Mouse (Mus musculus): Measurements from ENCODE around the gene Rmnd5b.
"Not testable (repeated sequence)": the region's sequence is repeated elsewhere in the genome, so short reads cannot be mapped to it uniquely, and the experiment has no call there.

The Rmnd5b gene

DNA sequence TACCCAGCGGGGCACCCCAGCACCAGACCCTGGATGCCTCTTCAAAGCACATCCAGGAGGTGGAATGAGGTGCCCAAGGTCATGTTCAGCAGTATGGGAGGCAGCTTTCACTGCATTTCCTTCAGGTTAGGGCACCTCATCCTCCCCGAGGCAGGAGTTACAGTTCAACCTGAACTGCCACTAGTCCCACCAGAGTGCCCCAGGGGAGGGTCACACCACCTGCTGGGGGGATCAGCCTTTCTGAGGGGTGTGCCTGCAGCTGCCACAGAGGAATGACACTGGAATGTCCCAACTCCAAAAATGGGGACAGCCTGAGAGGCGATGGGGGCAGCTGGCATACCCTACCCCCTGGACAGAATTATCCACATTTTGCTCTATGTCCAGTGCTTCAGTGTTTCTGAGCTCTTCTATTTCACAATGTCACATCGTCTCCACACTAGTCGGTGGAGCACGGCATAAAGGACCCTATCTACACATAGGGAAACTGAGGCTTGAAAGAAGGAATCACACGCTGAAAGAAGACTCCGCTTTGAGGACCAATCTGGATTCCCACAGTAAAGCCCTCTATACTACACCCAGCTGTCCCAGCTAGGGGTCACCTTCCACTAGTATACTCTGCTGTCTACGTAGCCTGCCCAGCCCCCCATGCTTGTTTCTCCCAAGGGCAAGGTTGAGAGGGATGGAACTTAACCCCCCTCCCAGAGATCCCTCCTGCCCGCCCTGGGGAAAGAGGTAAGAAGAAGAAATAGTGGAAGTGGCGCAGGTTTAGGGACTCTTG is 13.6 kb upstream of the Rmnd5b start:
- DNase-seq, result no peak

DNA sequence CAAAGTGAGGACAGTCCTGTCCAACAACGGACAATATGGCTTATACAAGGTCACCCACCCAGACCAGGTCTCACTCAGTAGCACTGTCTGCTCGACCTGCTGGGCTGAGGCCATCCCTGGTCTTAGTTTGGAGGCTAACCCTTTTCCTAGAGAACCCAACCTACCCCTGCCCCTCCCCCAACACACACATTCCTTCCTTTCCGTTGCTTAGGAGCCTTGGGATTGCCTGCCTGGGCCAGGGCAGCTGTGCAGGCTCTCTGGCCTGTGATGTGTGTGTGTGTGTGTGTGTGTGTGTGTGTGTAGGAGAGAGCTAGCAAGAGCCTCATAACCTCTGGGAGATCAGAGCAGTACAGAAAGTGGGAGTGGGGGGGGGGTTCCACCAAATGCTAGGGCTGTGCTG is 12.9 kb upstream of the Rmnd5b start:
- no peak for DNase-seq

DNA sequence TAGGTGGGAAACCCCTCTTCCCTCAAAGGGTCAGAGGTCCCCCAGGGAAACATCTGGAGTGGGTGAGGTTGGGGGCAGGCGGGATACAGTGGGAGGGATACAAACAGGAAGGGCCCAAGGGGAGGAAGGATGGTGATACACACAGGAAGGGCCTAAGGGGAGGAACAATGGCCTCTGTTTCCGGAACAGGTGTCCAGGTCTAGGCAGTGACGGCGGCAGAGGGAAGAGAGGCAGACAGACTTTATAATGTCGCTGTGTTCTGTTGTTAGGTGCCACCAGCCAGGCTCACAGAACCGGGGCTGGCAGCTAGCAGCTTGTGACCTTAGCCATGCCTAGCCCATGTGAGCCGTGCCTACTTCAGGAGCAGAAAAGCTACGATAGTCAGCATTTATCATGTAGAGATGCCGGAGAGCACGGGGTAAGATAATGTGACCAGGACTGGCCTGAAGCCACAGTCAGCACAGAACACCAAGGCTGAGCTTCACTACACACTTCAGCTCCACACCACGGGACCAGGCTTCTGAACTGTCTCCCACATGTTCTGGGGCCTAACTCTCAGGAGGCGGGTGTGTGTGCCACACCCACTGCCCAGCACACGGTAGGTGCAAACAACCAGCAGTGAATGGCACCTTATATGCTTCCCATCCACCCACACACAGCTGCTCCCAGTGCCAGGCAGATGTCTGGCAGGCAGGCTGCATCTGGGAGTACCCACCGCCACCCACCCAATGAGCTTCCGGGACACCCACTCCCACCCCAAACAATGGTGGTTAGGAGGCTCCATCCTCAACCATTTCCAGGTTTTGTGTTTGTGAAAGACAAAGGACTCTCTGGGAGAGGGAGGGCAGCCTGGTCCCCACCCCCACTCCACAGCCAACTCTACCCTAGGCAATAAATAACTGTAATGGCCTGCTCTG is 11.3 kb upstream of the Rmnd5b start:
- peak; percentile 52 for DNase-seq

DNA sequence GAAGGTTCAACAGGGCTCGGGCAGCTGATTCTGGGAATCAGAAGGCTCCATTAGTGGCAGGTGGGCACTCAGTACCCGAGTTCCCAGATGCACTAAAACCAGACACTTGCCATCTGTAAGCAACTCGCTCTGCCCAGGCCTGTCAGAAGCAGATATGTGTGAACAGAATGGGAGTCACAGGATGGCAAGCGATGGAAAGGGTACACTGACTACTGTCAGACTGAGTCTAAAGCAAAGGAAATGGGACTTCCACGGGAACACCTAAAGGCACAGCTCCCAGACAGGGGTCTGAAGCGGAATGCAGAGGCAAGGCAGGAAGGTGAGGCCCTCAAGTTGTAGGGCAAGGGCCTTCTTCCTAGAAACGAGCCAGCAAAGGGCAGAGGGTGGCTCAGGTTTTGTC is 10.5 kb upstream of the Rmnd5b start:
- no peak for DNase-seq

DNA sequence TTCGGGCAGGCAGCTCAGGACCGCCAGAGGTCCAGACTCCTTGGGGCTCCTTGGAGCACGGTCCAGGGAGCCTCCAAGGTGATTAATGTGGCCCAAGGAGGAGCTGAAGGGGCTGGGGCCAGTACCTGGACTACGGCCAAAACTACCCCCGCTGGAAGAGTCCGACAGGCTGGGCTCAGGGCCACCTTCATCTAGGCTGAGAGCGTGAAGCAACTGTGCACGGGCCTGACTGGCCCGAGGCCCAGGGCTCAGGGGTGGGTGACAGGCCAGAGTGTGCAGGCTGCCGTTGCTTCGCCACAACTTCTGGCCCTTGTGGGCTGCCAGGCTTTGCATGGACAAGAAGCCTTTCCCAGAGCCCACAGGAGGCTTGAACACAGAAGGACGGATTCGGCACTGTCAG is 9.6 kb upstream of the Rmnd5b start:
- DNase-seq, result no peak

DNA sequence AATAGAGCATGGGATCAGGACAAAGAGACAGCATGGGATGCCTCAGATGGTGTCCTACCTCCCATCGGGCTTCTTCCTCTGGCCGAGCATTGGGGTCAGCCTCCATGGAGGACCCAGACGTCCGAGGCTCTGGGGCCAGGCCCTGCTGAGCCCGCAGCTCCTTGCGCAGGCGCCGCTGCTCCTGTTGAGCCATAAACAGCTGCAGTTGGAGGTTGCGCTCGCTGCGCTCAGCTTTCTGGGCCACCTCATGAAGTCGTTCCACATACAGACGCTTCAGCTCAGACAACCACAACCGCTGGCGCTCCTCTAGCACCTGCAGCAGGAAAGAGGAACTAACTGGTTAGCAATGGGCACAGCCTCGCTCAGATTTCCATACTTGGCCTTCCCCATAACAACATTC is 8.5 kb upstream of the Rmnd5b start:
- DNase-seq, result no peak

DNA sequence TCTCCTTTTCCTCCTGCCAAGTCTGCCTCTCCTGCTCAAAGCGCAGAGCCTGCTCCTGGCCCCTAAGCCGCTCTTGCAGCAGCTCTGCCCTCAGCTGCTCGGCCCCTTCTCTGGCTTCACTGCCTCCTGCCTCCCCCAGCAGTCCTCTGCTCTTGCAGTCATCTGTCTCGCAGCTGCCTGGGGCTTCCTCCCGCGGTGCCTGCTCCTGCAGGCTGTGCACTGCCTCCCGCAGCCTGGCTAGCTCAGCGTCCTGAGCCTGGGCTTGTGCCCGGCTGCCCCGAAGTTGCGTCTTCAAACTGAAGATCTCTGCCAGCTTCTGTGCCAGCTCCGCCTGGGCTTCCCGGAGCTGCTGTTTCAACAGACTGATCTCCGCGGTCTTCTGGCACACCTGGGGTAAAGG is 8.1 kb upstream of the Rmnd5b start:
- no peak for DNase-seq

DNA sequence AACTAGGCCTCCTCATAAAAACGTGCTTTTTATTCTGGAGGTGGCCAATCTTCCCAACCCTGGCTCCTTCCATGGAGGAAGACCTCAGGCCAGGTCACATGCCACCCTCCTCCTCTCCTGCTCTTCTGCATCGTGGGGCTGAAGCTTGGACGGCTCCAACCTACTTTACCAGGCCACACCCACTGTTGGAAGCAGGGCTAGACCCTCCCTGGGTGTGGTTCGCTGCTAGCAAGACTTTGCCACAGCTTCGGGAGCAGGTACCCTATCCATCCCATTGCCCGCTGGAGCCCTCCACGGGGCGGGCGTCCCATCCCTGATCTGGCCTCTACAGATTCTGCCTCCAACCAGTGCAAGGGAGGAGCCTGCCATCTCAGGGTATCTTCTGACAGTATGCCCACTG is 7.5 kb upstream of the Rmnd5b start:
- no peak for DNase-seq

DNA sequence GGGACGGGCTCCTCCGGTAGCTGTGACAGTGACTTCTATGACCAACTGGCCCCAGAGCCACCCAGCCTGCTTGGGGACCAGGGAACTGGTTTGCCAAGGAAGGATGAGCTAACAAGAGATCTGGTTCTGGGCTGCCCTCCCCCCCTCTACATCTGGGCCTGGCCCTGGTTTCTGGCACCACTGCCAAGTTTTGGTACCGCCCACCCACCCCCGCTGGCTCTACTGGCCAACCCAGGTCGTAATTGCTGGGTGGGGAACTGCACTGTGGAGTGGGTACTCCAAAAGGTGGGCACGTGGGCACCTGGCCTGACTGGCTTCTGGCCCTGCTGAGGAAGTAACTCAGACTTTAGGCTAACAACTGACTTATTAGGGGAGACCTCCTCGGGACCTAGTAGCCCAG is 5.1 kb upstream of the Rmnd5b start:
- DNase-seq, result no peak

DNA sequence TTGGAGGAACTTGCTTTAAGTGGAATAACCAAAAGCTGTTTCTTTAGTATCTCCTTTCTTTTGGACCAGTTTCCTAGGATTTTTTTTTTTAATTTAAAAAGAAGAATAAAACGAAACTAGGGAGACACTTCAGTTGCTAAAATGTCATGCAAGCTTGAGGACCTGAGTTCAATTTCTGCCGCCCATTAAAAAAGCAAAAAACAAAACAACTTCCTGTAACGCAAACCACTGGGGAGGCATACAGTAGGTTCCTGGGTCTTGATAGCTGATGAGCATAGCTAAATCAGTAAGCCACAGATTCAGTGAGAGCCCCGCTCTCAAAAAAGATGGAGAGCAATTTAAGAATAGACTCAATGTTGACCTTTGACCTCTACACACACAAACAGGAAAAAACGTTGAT is 2.8 kb upstream of the Rmnd5b start:
- DNase-seq, result no peak

DNA sequence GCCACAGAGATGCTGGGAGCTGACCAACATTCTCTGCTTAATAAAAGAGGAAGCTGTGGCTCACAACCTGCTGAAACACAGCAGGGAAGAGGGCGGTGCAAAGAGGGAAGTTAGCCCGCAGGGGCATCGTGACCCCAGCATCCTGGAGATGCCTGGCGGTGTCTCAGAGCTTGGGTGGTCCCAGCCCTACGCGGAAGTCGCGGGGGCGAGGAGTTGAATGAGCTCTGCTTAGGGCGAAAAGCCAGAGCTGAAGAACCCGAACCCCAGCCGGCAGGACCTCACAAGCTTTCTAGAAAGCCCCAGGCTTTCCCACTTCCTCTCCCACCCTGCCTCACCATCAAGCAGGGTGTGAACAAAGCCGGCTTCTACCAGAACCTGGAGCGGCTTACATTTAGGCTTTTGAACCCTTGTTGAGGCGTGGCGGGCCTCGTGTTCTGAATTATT is 2.3 kb upstream of the Rmnd5b start:
- DNase-seq, result no peak

DNA sequence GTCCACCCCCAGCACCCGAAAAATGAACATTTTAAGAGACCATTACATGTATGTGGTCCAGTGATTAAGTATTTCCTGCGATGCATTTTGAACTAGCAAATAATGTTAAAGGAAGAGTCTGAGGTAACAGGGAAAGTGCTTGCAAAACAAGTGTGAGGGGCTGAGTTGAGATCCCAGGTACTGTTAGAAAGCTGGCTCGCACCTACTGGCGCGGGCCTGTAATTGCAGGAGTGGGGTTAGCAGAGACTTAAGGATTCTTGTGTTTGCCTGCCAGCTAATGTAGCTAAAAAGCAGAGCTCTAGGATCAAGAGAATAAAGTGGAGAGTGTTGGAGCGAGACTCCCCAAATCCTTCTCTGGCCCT is 608 bp upstream of the Rmnd5b start:
- peak; percentile 73 for DNase-seq

DNA sequence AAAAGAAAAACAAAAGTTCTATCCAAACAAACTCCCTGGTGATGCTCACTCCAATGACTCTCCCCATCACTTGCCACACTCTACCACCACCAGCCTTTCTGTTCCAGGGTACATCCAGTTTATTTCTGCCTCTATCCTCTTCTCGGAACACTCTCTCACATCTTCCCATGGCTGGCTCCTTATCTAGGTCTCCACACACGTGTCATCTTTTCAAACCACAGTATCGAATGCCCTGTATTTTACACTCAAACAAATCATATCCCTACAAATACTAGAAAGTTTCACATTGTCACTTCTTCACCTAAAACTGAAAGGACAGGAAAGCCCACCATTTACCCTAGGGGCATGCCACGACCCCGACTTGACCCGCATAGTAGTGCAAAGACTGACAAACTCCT is 570 bp downstream of the Rmnd5b start:
- no peak for DNase-seq

DNA sequence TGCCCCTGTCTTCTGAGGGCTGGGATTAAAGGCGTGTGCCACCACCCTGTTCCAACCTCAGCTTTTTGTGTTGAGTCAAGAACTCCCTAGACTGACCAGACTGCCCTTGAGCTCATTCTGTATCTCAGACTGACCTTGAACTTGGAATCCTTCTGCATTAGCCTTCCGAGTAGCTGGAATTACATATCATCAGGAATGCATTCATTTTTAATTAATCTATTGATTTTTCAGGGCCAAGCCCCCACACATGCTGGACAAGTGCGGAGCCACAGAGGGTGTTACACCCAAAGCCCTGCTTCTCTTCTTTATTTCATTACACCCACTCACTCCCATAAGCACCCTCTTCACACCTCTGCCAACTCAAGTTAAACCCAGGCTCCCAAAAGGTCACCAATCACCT is 2.0 kb downstream of the Rmnd5b start:
- DNase-seq, result no peak

DNA sequence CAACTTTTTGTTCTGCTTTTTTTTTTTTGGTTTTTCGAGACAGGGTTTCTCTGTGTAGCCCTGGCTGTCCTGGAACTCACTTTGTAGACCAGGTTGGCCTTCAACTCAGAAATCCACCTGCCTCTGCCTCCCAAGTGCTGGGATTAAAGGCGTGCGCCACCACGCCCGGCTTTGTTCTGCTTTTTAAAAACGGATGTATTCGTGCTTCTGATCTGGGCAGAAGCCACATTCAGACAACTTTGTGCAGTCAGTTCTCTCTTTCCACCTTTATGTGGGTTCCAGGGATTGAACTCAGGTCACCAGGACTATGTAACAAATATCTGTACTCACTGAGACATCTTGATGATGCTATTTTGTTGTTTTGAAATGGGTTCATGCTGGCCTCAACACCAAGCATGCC is 2.5 kb downstream of the Rmnd5b start:
- DNase-seq, result not testable (repeated sequence)

DNA sequence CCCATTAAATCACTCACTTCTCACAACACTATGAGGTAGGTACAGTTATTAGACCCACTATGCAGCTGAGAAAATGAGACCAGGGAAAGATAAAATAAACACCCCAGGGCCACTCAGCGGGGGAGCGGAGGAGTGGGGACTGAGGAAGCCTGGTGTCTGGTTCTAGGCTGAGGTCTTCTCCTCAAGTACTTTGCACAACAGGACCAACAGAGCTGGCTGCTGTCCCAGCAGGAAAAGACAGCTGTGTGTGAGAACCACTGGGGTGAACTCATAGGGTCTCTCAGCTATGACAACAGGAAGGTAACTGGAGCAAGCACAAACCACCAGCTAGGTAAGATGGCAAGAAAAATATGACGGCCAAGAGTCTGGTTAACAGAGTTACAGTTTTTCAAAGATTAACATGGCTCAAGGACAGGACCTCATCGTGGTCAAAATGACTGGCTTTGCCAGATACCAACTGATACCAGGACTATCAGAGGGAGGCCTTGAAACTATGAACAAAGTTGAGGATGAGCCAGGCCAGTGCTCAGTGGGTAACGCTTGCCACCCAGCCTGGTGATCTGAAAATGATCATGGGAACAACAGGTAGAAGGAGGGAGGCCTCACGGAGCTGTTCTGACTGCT is 3.5 kb downstream of the Rmnd5b start:
- no peak for DNase-seq

DNA sequence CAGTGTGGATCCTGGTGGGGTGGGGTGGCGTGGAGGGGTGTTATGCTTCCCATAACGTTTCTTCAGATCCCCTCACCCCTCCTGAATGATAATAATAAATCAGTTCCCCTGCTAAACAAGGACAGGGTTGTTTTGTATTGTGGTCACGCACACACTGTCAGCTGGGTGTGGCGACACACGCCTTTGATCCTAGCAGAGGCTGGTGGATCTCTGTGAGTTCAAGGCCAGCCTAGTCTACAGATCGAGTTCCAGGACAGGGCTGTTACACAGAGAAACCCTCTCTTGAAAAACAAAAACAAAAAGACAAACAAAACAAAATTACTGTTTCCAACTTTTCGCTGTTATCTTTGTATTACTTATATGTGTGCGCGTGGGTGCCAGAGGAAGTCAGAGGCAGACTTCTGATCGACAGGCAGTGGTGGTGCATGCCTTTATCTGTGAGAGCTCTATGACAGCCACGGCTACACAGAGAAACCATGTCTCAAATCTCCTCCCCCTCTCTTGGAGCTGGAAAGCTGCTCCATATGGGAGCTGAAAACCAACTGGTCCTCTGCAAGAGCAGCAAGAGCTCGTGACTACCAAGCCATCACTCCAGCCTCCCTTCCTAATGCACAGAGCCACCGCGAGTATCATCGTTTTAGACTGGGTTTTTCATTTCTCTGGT is 5.9 kb downstream of the Rmnd5b start:
- DNase-seq, result peak; percentile 78

DNA sequence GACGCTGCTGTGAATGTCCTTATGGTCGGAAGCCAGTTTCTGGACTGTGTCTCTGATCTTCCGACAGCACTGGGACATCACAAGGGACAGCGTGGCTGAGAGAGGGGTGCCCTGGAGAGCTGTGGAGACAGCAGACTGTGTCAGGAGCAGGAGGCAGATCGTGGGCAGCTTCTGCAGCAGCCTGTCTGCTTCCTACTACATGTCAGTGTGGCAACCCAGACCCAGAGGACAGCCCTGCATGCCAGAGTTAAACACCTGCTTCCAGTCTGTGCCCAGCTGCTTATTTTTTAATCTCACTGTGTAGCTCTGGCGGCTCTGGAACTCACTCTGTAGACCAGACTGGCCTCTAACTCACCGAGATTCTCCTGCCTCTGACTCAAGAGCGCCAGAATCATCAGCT is 7.8 kb downstream of the Rmnd5b start:
- no peak for DNase-seq

DNA sequence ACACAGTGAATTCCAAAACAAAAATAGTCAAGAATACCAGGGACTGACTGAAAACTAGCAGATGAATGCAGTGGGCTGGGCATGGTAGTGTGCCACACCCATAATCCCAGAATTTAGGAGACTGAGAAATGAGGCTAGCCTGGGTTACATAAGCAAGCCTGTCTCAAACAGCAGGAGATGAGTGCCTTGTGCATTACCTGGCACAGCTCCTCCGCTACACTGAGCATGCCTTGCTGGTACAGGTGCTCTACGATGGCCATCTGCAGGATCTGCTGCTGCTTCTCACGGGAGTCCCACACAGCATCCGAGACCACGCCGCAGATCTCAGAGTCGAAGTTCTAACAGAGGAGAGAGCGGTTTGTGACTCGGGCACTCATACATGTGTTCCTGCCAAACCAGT is 8.3 kb downstream of the Rmnd5b start:
- DNase-seq, result peak; percentile 39

DNA sequence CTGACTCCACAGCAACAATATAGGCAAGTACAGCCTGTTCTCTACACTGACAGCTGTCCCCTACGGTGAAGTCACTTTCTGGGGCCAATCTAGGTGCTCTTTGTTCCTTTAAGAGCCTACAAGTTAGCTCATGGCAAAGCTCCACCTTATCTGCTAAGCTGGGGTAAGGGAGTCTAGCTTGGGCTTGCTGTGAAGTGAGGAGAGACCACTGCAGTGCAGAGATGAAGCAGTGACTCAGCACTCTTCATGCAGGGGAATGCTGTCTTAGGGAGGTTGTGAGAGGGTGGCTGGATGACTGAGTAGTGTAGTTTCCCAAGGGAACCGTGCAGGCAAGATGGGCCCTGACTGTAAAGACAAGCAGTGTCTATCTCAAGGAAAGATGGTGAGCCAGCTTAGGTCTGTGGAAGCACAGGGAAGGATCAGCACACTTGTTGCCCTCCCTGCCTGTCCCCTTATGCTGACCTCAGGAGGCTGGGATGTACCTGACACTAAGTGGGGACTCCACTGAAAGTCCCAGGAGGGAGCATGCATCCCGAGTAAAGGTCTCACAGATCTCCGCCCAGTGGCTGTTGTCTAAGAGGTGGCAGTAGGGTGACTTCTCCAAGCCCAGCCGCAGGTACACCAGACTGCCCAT is 10.4 kb downstream of the Rmnd5b start:
- no peak for DNase-seq

DNA sequence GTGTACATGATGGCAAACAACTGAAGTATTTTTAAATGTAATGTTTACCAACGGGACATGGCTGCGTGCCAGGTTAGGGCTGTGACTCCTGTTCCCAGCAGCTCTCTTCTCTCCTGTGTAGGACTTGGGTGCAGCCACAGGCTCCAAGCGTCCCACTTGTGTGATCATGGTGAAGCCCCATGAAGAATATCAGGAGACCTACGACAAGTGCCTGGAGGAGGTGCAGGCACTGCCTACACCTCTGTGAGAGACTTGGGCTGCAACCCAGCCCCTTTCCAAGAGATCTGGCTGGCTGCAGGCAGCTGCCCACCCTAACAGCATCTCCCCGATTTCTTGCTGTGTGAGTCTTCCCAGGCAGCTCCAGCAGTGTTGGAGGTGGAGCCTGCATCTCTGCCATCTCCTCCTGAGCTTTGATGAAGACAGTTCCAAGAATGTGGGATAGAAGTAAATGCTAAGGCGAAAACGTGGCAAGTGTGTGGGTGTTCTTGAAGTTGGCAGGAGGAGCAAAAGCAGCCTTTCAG is 12.7 kb downstream of the Rmnd5b start:
- peak; percentile 91 for DNase-seq

DNA sequence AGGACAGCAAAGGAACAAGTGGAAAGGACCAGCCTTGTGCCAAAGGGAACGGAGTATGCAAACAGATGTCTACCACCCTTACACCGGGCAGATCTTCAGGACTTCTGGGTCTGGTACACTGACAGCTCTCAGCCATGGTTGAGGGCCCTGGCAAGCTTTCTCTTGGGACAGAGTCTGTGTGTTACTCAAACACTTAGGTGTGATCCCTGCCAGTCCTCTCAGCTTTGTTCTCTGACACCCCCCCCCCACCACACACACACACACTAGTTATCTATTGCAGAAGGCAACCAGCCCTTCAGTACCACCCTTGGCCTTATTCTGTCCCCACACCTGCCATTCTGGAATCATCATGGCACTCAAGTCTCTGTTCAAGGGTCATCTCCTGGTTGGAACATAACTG is 13.9 kb downstream of the Rmnd5b start:
- no peak for DNase-seq

DNA sequence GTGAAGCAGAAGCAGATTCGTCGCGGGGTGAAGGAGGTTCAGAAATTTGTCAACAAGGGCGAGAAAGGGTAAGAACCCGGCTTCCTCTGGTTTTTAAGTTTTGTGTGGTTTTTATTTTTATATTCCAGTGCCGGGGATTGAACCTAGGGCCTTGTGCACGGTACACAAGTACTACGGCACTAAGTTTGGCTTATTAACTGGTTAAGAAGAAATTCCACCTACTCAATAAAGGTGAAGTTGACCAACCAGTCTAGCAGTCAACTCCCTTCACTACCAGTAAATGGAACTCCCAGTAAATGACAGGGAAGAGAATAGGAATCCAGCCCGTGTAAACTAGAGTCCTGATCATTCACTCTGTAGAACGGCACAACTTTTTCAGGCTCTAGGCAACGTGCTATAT is 15.6 kb downstream of the Rmnd5b start:
- no peak for DNase-seq
